In the genomic region with DNA sequence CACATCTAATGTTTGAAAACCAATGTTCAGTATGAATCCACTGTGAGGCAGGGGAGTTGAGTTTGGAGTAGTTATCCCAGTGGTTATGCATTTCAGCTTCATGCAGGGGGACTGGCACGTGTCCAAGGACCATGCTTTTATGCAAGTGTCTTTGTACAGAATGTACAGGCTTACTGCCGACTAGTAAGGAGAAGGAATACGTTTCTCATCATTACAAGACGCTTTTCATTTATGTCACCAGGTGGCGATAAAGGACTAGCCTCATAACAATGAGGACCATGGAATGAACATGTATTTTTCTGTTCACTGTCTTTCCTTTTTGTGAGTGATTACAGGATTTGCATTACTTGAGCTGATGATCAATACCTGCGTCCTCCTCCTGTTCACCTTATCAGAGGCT, we compare ENCODE assay signal across 8 mouse cellular contexts.
DNase-seq lines count a peak whose midpoint lies in the region; ATAC-seq and TF ChIP-seq lines count a peak whose summit lies in the region.

No protein-coding gene starts in this region.

- H3K4me3 ChIP-seq in layer of hippocampus, adult 2 months = no peak overlapping the region
- no peak overlapping the region for H3K4me3 ChIP-seq in lung, postnatal 0 days (ENCODE audit: low read depth, low read length)

- 11% methylated on average over 6 of the region's 6 CpGs for WGBS in lung, postnatal 0 days

- no peaks in the 10 kb centered on the region for H3K4me1 ChIP-seq in lung, postnatal 0 days (ENCODE audit: insufficient read depth, low read depth, low read length)

- H3K27ac ChIP-seq in layer of hippocampus, adult 2 months = no peak overlapping the region
- H3K27ac ChIP-seq in lung, postnatal 0 days (ENCODE audit: low read length) = no peak overlapping the region

- peak; percentile 91 for TF ChIP-seq CTCF in layer of hippocampus, adult 2 months (conservative IDR thresholded peaks at IDR 0.05)
- TF ChIP-seq CTCF in lung, postnatal 0 days (IDR thresholded peaks at IDR 0.05) = peak; percentile 82

- no peaks in the 10 kb centered on the region for H3K9me3 ChIP-seq in lung, postnatal 0 days (ENCODE audit: low read length)

- H3K27me3 ChIP-seq in lung, postnatal 0 days (replicated peaks; ENCODE audit: insufficient read depth, low read length) = no peaks in the 10 kb centered on the region

- H3K4me2 ChIP-seq in lung, postnatal 0 days (replicated peaks; ENCODE audit: low read depth, low read length) = no peak overlapping the region

- peak; percentile 11 for DNase-seq in adrenal gland, adult 2 months
- DNase-seq in adrenal gland, postnatal 4 days (ENCODE audit: low spot score in 2 of 2) = no peak
- peak; percentile 63 for DNase-seq in CD4-positive, CD25-positive, alpha-beta regulatory T cell, adult 2 months (ENCODE audit: low read depth, low spot score)
- DNase-seq in cerebellum, adult 8-10 months = peak; percentile 11
- DNase-seq in layer of hippocampus, adult 2 months (ENCODE audit: low spot score in 2 of 2) = peak; percentile 34 to 54
- DNase-seq in lung, postnatal 0 days (ENCODE audit: low spot score) = peak; percentile 66
- peak; percentile 36 for DNase-seq in right cerebral cortex, adult 18-20 months

- H3K9ac ChIP-seq in lung, postnatal 0 days (replicated peaks; ENCODE audit: low read depth) = no peak overlapping the region

- peak; percentile 69 for ATAC-seq in granulocyte monocyte progenitor cell, adult 5-6 weeks (replicated peaks; ENCODE audit: poor library complexity, severe bottlenecking)
- ATAC-seq in lung, postnatal 0 days = peak; percentile 28; the same call in 1 of the 2 replicates

- TF ChIP-seq EP300 in lung, postnatal 0 days (IDR thresholded peaks at IDR 0.05) = no peak

- no peaks in the 10 kb centered on the region; the same call in 1 of the 2 replicates for H3K36me3 ChIP-seq in lung, postnatal 0 days (ENCODE audit: insufficient read depth, low read length)

Comparison
In these comparisons a context has a peak if more than half of its experiments do, and no peak if none do; other contexts are left out.
1. DNase-seq: peak in adrenal gland, adult 2 months (single experiment), CD4-positive, CD25-positive, alpha-beta regulatory T cell, adult 2 months (single experiment), cerebellum, adult 8-10 months (single experiment), layer of hippocampus, adult 2 months (2 of 2), lung, postnatal 0 days (single experiment) and right cerebral cortex, adult 18-20 months (single experiment); none in adrenal gland, postnatal 4 days (0 of 2).